Mouse (Mus musculus): ENCODE results near the gene Hist2h2ac.
A peak's percentile ranks its signal among the peaks of the same experiment; 100 is the strongest.

DNA sequence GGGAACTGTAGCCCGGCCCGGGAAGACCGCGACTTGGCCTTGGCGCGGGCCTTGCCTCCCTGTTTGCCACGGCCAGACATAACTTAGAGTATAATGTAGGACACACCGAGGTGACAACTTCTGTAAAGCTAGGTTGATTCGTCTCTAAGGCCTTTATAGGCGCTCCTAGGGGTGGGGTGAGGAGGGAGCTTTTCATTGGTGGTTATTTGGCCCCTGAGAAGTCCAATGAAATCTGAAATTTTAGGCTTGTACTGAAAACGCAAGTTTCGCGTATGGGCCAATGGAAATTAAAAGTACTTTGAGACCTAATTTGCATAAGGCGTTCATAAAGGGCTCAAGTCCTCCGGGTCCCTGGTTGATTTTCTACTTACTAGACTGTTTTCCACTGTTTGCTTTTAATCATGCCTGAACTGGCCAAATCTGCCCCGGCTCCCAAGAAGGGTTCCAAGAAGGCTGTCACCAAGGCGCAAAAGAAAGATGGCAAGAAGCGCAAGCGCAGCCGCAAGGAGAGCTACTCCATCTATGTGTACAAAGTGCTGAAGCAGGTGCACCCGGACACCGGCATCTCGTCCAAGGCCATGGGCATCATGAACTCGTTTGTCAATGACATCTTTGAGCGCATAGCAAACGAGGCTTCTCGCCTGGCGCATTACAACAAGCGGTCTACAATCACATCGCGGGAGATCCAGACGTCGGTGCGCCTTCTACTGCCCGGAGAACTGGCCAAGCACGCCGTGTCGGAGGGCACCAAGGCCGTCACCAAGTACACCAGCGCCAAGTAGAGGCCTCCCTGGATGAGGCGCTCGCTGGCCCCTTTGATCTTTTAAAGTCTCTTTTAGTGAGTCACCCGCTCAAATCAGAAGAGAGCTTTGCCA is at the start of gene Hist2h2ac, which contains the start of gene Hist2h2be:
- TF ChIP-seq CTCF (IDR thresholded peaks at IDR 0.05; ENCODE audit: borderline replicate concordance, control insufficient read depth, extremely low read depth, insufficient read depth, low read length, poor library complexity) (no peak), POLR2A (IDR thresholded peaks at IDR 0.05; ENCODE audit: control insufficient read depth, extremely low read depth, insufficient read depth, low read length, poor library complexity) (peak; percentile 50; the same call in 1 of the 2 replicates)

All from thymus, adult 2 months (tissue).